Mouse (Mus musculus) thymus, adult 18-20 months (tissue): ENCODE measurements around the gene Fam81b.
"Not testable (repeated sequence)": the region's sequence is repeated elsewhere in the genome, so short reads cannot be mapped to it uniquely, and the experiment has no call there.

Experiments used
- DNase-seq, 2 experiments: peaks; one replicate each; pipeline ENCODE4 v3.0.0; 2022; ENCODE audit warnings: mixed read lengths in 2 of 2

Fam81b gene

GRCm38 (mm10) chr13:76304637-76305122, at the start of gene Fam81b:
Gene Fam81b, minus strand, starts transcription at chr13:76305072.
- no peak for DNase-seq

GRCm38 (mm10) chr13:76345941-76346340, 41.1 kb upstream of the Fam81b start:
- DNase-seq = not testable (repeated sequence)

- no peak for DNase-seq
These were observed 13.8 kb upstream of the Fam81b start for GRCm38 (mm10) chr13:76318635-76319034.

- DNase-seq = no peak
These were observed 6.7 kb upstream of the Fam81b start for GRCm38 (mm10) chr13:76311580-76311979.

GRCm38 (mm10) chr13:76308811-76309210, 3.9 kb upstream of the Fam81b start:
- DNase-seq = no peak

GRCm38 (mm10) chr13:76305655-76306365, 938 bp upstream of the Fam81b start:
- DNase-seq = no peak

GRCm38 (mm10) chr13:76305241-76305640, 369 bp upstream of the Fam81b start:
- DNase-seq = no peak

- DNase-seq = no peak
These were observed 671 bp downstream of the Fam81b start for GRCm38 (mm10) chr13:76304201-76304600.

GRCm38 (mm10) chr13:76303160-76303559, 1.7 kb downstream of the Fam81b start:
- no peak for DNase-seq

GRCm38 (mm10) chr13:76302056-76302455, 2.8 kb downstream of the Fam81b start:
- DNase-seq = no peak

- no peak for DNase-seq
These were observed 12.8 kb downstream of the Fam81b start for GRCm38 (mm10) chr13:76292050-76292449.

GRCm38 (mm10) chr13:76284597-76284996, 20.3 kb downstream of the Fam81b start:
- DNase-seq = no peak

- DNase-seq = no peak
These were observed 40.4 kb downstream of the Fam81b start for GRCm38 (mm10) chr13:76264361-76265026.

GRCm38 (mm10) chr13:76258766-76259165, 46.1 kb downstream of the Fam81b start:
- no peak for DNase-seq

GRCm38 (mm10) chr13:76256350-76256749, 48.5 kb downstream of the Fam81b start:
- no peak for DNase-seq

GRCm38 (mm10) chr13:76250092-76250491, 54.8 kb downstream of the Fam81b start:
- DNase-seq = no peak

- DNase-seq = no peak
These were observed 55.8 kb downstream of the Fam81b start for GRCm38 (mm10) chr13:76249066-76249465.

- no peak for DNase-seq
These were observed 89.5 kb downstream of the Fam81b start for GRCm38 (mm10) chr13:76215397-76215796.

- no peak for DNase-seq
These were observed 89.9 kb downstream of the Fam81b start for GRCm38 (mm10) chr13:76214928-76215327.

- no peak for DNase-seq
These were observed 104.9 kb downstream of the Fam81b start for GRCm38 (mm10) chr13:76199943-76200342.

GRCm38 (mm10) chr13:76197297-76197848, 107.5 kb downstream of the Fam81b start:
- no peak for DNase-seq

GRCm38 (mm10) chr13:76195431-76196138, 109.3 kb downstream of the Fam81b start:
- DNase-seq = no peak

GRCm38 (mm10) chr13:76194937-76195336, 109.9 kb downstream of the Fam81b start:
- no peak for DNase-seq
